Mouse (Mus musculus) intestine, postnatal 0 days (tissue): ENCODE results near the gene Frmd4a. TPM values are rescaled to one million over a fixed set of nuclear protein-coding genes. Genes with fewer than 3 reads are reported as not detected.

ENCODE experiments used
- ATAC-seq: fragments of 200-750 bp; cut with Nextera tagmentation; 2 replicates; pipeline ENCODE4 v1.8.0; 2017; ENCODE audit warnings: mild to moderate bottlenecking, moderate TSS enrichment, moderate library complexity
- H3K27ac ChIP-seq: fragments of 300-500 bp; sonication (generic); 2 replicates; pipeline ENCODE4 v1.5.1; 2014; ENCODE audit warnings: mild to moderate bottlenecking, low read depth, low read length, moderate library complexity
- H3K27me3 ChIP-seq: fragments of 300-500 bp; sonication (generic); replicated peaks from 2 replicates; pipeline ENCODE4 v1.6.1; 2014; ENCODE audit warnings: low read length, mixed read lengths; ENCODE audit not compliant: control insufficient read depth, insufficient read depth
- H3K36me3 ChIP-seq: fragments of 300-500 bp; sonication (generic); 2 replicates; pipeline ENCODE4 v1.6.1; 2014; ENCODE audit warnings: mild to moderate bottlenecking, moderate library complexity; ENCODE audit not compliant: control insufficient read depth, insufficient read depth
- H3K4me1 ChIP-seq: fragments of 300-500 bp; sonication (generic); replicated peaks from 2 replicates; pipeline ENCODE4 v1.6.1; 2014; ENCODE audit warnings: antibody characterized with exemption, low read length, mixed read lengths; ENCODE audit not compliant: control insufficient read depth, insufficient read depth
- H3K4me2 ChIP-seq: fragments of 300-500 bp; sonication (generic); replicated peaks from 2 replicates; pipeline ENCODE4 v1.6.1; 2014; ENCODE audit warnings: low read depth, mild to moderate bottlenecking, moderate library complexity
- H3K4me3 ChIP-seq: fragments of 300-500 bp; sonication (generic); 2 replicates; pipeline ENCODE4 v1.5.1; 2014; ENCODE audit warnings: low read depth, low read length
- H3K9ac ChIP-seq: fragments of 300-500 bp; sonication (generic); 2 replicates; pipeline ENCODE4 v1.6.1; 2014; ENCODE audit warnings: mild to moderate bottlenecking, low read depth, low read length
- H3K9me3 ChIP-seq: fragments of 300-500 bp; sonication (generic); 2 replicates; pipeline ENCODE4 v1.6.1; 2016; ENCODE audit warnings: mixed run types; ENCODE audit not compliant: control insufficient read depth
- CTCF ChIP-seq: sonication (generic); IDR thresholded peaks from 2 replicates; pipeline ENCODE4 v1.5.1; 2016; ENCODE audit warnings: low read depth, mild to moderate bottlenecking, control low read depth, antibody characterized with exemption, moderate library complexity
- WGBS: fragments of 180-500 bp; shearing (Covaris S2); extraction: QIAGEN DNeasy Blood & Tissue Kit; methylation state at CpG from one replicate; pipeline ENCODE4 v1.1.7; 2014; 5-methylcytosine and 5-hydroxymethylcytosine counted together
- polyA plus RNA-seq: library from polyadenylated mRNA; unstranded; fragments of >200 nt; fragmentation: Nextera tagmentation; extraction: Ambion mirVana; gene quantifications from 2 replicates; pipeline ENCODE4 v1.2.1, GENCODE M21; 2015

Gene Frmd4a
- polyA plus RNA-seq, 1 experiment from 2014 or later: 4.5 TPM

DNA sequence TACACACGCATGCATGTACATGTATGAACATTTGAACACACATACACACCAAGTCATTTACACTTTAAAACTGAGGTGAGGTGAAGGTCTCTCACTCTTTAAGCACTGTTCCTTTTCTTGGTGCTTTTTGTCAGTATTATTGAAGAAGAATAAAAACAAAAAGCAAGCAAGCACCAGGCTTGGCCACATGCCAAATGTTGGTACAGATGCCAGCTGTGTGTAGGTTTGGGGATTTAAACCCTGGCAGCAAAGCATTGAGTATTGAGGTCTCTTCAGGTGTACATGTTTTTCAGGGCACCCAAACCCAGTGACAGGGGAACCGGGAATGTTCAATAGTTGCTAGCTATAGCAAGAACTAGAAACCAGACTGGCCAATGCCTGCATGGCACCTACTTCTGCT, 469.8 kb downstream of the Frmd4a start:
- Histone ChIP-seq H3K9ac (no peak overlapping the region), H3K4me3 (no peak overlapping the region), H3K27me3 (no peaks in the 10 kb centered on the region), H3K4me2 (no peak overlapping the region), H3K36me3 (no peaks in the 10 kb centered on the region), H3K27ac (no peak overlapping the region), H3K4me1 (no peaks in the 10 kb centered on the region), H3K9me3 (no peaks in the 10 kb centered on the region)
- ATAC-seq: no peak
- no peak for TF ChIP-seq CTCF
- WGBS: 90% methylated on average over 2 of the region's 2 CpGs

DNA sequence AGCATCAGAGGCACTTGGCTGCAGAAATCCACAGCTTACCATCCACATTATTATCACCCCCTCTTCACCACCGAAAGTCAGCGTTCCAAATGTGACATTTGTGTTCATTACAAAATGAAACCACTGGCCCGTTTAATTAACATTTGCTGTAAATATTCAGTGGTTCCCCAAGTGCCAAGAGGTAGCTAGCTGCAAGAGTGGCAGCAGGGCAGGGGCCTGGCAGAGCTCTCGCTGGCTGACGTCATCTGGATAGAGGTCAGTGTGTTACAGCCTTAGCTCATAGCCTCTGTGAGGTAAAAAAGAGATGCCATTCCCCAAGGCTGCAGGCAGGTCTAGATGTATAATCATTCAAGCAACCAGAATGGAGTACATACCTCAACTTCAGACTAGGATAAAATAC, 473.3 kb downstream of the Frmd4a start:
- no peak overlapping the region for H3K4me3 ChIP-seq
- no peaks in the 10 kb centered on the region for H3K27me3 ChIP-seq
- H3K9me3 ChIP-seq: no peaks in the 10 kb centered on the region
- TF ChIP-seq CTCF: no peak
- ATAC-seq: no peak
- H3K27ac ChIP-seq: no peak overlapping the region
- no peaks in the 10 kb centered on the region for H3K36me3 ChIP-seq
- H3K4me1 ChIP-seq: no peaks in the 10 kb centered on the region; the same call in 1 of the 2 replicates
- no peak overlapping the region for H3K4me2 ChIP-seq
- no peak overlapping the region for H3K9ac ChIP-seq
- 87% methylated on average over 5 of the region's 5 CpGs for WGBS

DNA sequence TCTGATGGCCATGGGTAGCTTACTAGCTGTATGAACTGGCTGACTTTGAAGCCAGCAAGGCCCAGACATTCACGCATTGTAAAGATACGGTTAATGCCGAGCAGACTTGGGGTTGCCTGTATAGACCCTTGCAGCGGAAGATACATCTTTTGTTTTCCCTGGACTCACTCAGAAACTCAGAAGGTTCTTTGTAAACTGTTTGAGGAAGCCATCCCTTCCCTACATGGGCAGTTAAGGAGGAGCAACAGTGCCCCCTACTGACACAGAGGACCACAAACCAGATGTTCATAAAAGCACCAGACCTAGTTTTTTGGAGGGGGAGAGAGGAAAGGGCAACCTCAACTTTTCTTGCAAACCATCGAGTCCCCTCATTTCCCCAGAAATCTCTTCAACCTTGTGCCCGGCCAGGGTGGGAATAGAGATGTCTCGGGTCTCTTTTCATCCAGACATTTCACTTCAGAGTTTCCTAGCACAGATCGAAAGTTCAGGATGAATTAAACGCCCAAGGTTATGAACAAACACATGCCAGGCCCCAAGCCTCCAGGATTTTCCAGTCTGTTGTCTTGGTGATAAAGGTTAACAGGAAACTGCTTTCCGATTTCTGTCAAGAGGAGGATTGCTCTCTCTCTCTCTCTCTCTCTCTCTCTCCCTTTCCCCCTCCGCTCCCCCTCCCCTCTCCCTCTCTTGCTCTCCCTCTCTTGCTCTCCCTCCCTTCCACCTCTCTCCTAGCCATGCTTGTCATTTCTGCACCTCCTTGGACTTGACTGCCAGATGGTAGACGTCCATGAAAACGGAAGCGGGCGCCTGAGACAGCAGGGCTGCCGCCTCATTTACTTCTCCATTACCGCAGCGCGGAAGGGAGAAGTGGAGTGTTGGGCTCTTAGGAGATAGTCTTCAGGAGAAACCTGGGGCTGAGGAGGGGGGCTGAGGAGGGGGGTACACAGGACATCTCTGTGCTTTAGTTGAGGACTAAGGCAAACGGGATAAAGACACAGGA, 475.3 kb downstream of the Frmd4a start:
- peak; percentile 89 for TF ChIP-seq CTCF
- Histone ChIP-seq H3K4me1 (no peaks in the 10 kb centered on the region; the same call in 1 of the 2 replicates), H3K27ac (no peak overlapping the region), H3K36me3 (no peaks in the 10 kb centered on the region), H3K27me3 (no peaks in the 10 kb centered on the region), H3K9ac (no peak overlapping the region), H3K4me3 (no peak overlapping the region), H3K9me3 (no peaks in the 10 kb centered on the region), H3K4me2 (peak overlapping the region; percentile 27; the same call in 1 of the 2 replicates)
- 41% methylated on average over 20 of the region's 20 CpGs for WGBS
- no peak for ATAC-seq

DNA sequence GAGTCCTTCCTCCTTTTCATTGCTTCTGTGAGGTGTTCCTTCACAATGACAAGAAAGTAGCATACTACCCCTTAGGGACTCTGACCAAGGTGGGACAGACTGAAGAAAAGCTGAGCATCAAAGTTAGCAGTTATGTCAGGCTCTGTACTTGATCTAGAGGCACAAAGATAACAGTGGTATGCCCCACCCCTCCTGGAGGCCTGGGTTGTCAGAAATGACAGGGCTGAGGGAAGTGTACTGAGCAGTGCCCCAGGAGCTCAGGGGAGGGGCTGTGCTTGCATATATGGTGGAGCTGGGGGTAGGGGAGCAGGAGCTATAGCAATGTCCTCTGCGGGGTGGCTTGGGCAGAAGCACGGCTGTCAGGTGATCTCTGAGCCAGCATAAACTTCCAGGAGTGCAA, 477.0 kb downstream of the Frmd4a start:
- no peak for TF ChIP-seq CTCF
- H3K27ac ChIP-seq: no peak overlapping the region

GRCm38 (mm10) chr2:4499257-4499656, 481.7 kb downstream of the Frmd4a start:
- Histone ChIP-seq H3K9ac (no peak overlapping the region), H3K36me3 (no peaks in the 10 kb centered on the region), H3K4me1 (no peaks in the 10 kb centered on the region), H3K27ac (no peak overlapping the region), H3K4me2 (no peak overlapping the region), H3K9me3 (no peaks in the 10 kb centered on the region), H3K27me3 (no peaks in the 10 kb centered on the region), H3K4me3 (no peak overlapping the region)
- 4% methylated on average over 1 of the region's 1 CpGs for WGBS
- no peak for ATAC-seq
- TF ChIP-seq CTCF: peak; percentile 84

More for the DNA sequence above, 477.0 kb downstream of the Frmd4a start:
- H3K4me3 ChIP-seq: no peak overlapping the region
- no peak for ATAC-seq
- 56% methylated on average over 2 of the region's 2 CpGs for WGBS
- no peak overlapping the region for H3K4me2 ChIP-seq
- H3K9ac ChIP-seq: no peak overlapping the region
- H3K27me3 ChIP-seq: no peaks in the 10 kb centered on the region
- H3K9me3 ChIP-seq: no peaks in the 10 kb centered on the region
- no peaks in the 10 kb centered on the region for H3K36me3 ChIP-seq
- H3K4me1 ChIP-seq: no peaks in the 10 kb centered on the region; the same call in 1 of the 2 replicates

DNA sequence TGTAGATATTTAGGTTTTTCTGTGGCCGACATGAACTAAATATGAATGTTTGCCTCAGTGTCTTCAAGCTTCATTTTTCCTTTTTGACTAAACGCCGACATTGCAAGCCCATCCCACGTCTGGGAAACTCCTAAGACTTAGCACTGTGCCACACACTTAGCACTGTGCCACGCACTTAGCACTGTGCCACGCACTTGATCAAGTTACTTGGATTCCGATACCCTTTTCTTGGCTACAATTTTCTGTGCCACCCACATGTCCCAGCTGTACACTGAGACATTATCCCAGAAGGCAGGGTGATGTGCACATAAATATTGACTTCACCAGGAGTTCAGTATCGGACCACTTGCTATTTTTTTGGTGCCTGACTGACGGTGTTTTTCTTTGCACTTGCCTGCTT, 482.4 kb downstream of the Frmd4a start:
- no peaks in the 10 kb centered on the region for H3K4me1 ChIP-seq
- TF ChIP-seq CTCF: no peak
- H3K4me2 ChIP-seq: no peak overlapping the region
- no peaks in the 10 kb centered on the region for H3K9me3 ChIP-seq
- WGBS: 87% methylated on average over 9 of the region's 9 CpGs
- H3K9ac ChIP-seq: no peak overlapping the region
- H3K4me3 ChIP-seq: no peak overlapping the region
- no peaks in the 10 kb centered on the region for H3K27me3 ChIP-seq
- H3K36me3 ChIP-seq: no peaks in the 10 kb centered on the region
- no peak overlapping the region for H3K27ac ChIP-seq
- ATAC-seq: no peak
